Mouse (Mus musculus): ENCODE measurements at regions not wholly inside any gene's neighbourhood (a gene's known extent, or its start where the extent isn't known, plus 50 kb on each side); places are given as distances from the start of the nearest gene placed in this dataset.

DNA sequence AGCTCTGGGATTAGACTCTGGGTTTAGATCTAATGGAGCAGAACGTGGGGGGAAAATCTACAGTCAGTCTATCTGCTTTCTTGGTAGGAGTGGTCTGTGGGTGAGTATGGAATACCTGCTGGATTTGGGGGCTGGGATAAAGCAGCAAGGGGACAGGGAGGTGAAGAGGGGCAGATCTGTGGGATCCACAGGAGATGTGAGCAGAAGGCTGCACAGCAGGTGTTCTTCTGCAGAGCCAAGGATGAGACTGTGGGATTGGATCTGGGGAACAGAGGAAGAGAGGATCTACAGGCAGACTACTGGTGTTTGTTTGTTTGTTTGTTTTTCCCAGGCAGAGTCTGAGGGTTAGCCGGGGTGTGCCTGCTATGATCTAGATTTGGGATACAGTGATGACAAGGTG, 284.5 kb downstream of the Phkb start:
- H3K4me1 ChIP-seq (ENCODE audit: control insufficient read depth, insufficient read depth, insufficient read length, low read length) = no peaks in the 10 kb centered on the region
- no peak overlapping the region for H3K27ac ChIP-seq (ENCODE audit: insufficient read depth, low read depth, low read length)
- TF ChIP-seq CTCF (IDR thresholded peaks at IDR 0.05; ENCODE audit: extremely low read depth, insufficient read length, insufficient replicate concordance, low read depth, low read length) = no peak
- TF ChIP-seq POLR2A (IDR thresholded peaks at IDR 0.05; ENCODE audit: low read depth, low read length) = no peak
- no peak overlapping the region for H3K4me3 ChIP-seq (ENCODE audit: low read depth, low read length)
- H3K36me3 ChIP-seq (ENCODE audit: control insufficient read depth, insufficient read depth, low read length) = no peaks in the 10 kb centered on the region
- WGBS = 65% methylated on average over 2 of the region's 2 CpGs
- H3K27me3 ChIP-seq (ENCODE audit: control insufficient read depth, insufficient read depth, low read length) = no peaks in the 10 kb centered on the region

DNA sequence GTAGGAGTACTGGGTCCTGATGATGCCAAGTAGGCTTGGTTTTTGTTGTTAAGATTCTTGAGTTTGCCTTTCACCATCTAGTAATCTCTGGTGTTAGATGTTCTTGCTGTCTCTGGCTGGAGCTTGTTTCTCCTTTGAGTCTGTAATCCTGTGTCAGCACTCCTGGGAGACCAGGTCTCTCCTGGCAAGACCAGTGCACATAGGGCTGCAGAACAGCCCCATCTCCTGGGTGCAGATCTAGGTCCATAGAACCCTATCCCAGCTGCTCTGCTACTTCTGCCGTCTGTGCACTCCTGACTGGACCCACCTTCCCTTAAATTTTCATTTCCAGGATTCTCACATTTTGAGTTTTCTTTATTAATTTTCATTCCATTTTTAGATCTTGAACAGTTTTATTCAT, 283.9 kb downstream of the Phkb start:
- no peaks in the 10 kb centered on the region for H3K36me3 ChIP-seq (ENCODE audit: control insufficient read depth, insufficient read depth, low read length)
- H3K4me3 ChIP-seq (ENCODE audit: low read depth, low read length) = no peak overlapping the region
- H3K27ac ChIP-seq (ENCODE audit: insufficient read depth, low read depth, low read length) = no peak overlapping the region
- H3K27me3 ChIP-seq (ENCODE audit: control insufficient read depth, insufficient read depth, low read length) = no peaks in the 10 kb centered on the region
- H3K4me1 ChIP-seq (ENCODE audit: control insufficient read depth, insufficient read depth, insufficient read length, low read length) = no peaks in the 10 kb centered on the region
- WGBS = 64% methylated on average over 1 of the region's 1 CpGs
- TF ChIP-seq POLR2A (IDR thresholded peaks at IDR 0.05; ENCODE audit: low read depth, low read length) (no peak), CTCF (IDR thresholded peaks at IDR 0.05; ENCODE audit: extremely low read depth, insufficient read length, insufficient replicate concordance, low read depth, low read length) (no peak)

Data from small intestine, adult 2 months (tissue).